Mouse (Mus musculus): ENCODE measurements around the gene Plekho1.

DNA sequence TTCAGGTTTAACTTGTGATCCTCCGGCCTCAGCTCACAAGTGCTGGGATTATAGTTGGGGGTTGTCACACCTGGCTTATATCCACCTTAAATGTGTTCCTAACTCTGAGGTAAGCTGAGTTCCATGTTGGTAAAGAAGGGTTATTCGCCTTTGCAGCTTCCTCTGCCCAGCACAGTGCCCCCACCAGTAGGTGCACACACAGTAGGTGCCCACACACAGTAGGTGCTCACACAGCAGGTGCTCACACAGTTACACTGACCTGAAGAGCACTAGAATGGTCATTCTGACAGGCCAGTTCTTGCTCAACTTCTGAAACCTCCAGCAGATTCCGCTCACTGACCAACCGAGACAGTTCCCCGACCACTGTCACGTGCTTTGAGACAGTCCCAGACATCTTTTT is 45.3 kb upstream of the Plekho1 start:
- TF ChIP-seq CTCF (IDR thresholded peaks at IDR 0.05; ENCODE audit: insufficient read depth, low read length) (no peak), POLR2A (IDR thresholded peaks at IDR 0.05; ENCODE audit: borderline replicate concordance, extremely low read depth, low read depth, low read length) (no peak)

Measured in lung, adult 2 months (tissue).